Mouse (Mus musculus) retina, postnatal 1 day (tissue): ENCODE results near the gene Bard1.

Experiments
- DNase-seq: peaks from one replicate; pipeline ENCODE4 v3.0.0-alpha.2; 2012

The Bard1 gene

GRCm38 (mm10) chr1:71102344-71103173 lies at the start of gene Bard1:
Gene Bard1 (minus strand): TSS chr1:71103146.
- peak; percentile 95 for DNase-seq

GRCm38 (mm10) chr1:71127171-71127570 lies 24.2 kb upstream of the Bard1 start:
- DNase-seq = no peak

DNA sequence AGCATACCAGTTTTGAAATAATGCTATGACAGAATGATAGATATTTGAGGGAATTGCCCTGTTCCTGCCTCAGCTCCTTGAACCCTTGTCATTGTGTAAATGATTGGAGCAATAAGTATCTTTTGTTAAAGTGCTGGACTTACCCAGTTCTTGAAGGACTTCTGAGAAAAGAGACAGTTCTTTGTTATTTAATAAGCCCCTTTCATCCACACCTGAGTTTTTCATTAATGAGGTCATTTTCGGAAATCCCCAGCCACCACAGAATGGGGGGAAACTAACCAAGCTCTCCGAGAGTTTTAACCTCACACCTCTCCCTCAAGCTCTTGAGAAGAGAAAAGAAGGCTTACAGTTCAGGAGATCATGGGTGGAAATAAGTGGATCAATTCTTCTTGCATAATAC lies 15.6 kb upstream of the Bard1 start:
- no peak for DNase-seq

- no peak for DNase-seq
These were observed 14.3 kb upstream of the Bard1 start for GRCm38 (mm10) chr1:71117253-71117652.

GRCm38 (mm10) chr1:71115781-71116180 lies 12.8 kb upstream of the Bard1 start:
- DNase-seq = no peak

GRCm38 (mm10) chr1:71109858-71110257 lies 6.9 kb upstream of the Bard1 start:
- DNase-seq = no peak

DNA sequence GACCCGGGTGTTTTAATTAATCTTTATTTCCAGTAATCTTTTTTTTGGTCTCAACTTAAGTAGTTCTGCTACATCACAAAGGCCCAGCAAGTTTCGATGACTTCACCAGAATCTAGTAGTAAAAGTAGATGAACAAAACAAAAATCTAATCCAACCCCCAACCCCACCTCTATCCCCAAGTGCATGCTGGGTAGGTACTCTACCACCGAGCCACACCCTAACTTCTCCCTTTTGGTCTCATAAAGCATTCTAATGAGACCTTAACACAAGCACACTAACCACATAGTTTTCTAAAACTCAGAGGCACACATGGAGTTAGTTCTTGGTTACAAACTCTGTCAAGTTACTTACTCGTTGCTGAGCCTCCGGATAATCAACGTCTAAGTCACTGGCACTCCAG lies 3.2 kb upstream of the Bard1 start:
- no peak for DNase-seq

GRCm38 (mm10) chr1:71105724-71106123 lies 2.8 kb upstream of the Bard1 start:
- no peak for DNase-seq

DNA sequence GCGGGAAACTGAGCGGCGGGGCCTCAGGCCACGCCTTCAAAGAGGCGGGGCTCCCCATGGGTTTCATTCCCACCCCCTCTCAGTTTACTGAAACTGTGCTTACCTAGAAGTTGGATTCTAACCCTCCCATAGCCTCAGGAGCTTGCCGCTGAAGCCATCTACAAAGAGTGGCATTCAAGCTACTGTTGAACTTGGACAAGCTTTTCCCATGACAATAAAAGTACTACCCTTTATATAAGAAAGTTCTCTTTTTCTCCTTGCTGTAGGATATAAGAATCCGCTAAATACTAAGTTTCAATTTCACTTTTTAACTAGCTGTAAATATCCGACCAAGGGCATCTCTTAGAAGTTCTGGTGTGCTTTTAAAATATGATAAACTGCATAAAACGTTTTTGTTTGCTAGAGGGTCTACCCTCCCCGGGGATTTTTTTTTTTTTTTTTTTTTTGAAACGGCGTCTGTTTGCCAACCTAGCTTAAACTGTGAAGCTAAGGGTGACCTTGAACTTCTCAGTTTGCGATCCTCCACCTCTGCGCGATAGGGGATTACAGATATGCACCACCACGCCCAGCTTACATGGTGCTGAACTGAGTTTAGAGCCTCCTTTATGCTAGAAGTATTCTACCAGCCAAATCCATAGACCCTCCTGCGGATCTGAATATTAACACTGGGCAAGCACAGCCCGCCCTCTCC lies 373 bp upstream of the Bard1 start:
- DNase-seq = no peak

DNA sequence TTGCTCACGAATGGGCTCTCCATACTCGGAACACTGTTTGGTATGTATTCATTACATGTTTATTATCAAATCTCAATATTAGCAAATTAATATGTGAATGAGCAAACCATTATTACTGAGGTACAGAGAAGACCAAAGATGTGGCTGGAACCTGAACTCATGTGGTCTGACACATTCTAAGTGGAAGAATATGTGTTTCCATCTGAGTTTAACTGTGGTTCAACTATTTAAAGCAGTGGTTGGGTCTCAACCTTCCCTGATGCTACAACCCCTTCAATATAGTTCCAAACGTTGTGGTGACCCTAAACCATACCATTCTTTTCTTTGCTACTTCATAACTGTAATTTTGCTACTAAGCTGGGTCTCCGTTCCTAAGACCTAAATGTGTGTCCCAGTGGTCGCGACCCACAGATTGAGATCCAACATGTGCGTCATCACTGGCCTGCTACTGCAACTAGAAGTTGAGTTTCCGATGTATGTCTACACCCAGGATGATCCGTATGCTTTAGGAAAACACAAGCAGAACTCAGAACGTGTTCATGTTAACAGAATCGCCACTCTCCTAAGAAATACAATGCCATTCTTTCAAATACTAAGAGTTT lies 1.5 kb downstream of the Bard1 start:
- DNase-seq = no peak

DNA sequence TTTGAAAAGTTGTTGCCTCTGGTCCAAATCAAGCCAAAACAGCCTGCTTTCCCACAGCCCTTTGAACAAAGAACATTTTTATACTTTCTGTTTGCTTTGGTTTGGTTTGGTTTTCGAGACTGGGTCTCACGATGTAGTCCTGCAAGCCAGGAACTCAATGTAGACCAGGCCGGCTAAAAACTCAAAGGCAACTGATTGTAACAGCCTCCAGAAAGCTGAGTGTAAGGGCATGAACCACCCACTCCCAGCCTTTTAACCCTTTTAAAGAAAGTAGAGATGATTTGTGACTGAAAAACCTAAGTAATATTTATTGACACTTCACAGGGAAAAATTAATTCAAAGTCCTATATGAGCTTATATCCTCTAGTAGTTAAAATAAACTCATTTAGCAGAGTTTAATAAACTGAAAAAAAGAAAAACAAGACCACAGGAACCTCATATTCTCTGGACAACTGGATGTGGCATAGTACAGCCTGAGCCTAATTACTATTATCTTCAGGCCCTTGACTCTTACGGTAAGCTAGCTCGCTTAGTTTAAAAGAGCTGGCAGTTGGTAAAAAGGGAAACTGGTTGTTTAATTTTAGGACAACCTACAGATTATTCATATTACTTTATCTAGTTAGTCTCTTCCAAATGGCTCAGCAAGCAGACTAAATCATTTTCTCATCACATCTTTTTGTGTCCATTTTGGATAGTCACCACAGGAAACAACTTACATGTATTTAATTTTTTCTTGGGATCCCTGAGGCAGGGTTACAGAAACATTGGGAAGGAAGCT lies 2.2 kb downstream of the Bard1 start:
- DNase-seq = no peak

GRCm38 (mm10) chr1:71099945-71100515 lies 2.9 kb downstream of the Bard1 start:
- peak; percentile 83 for DNase-seq

DNA sequence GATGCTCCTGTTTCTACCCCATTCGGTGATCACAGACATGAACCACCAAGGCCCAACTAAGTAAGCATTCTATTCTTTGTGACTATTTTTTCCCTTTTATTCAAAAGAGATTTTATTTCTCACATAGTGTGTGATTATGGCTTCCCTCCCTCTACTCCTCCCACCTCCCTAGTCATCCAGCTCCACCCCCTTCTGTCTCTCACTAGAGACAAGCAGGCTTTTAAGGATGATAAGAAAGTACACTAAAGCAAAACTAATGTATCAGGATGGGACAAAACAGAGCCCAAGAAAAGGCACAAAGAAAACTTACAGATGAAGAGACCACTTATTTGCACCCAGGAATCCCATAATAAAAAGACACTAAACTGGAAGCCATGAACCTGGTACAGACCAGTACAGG lies 6.9 kb downstream of the Bard1 start:
- DNase-seq = no peak

GRCm38 (mm10) chr1:71095211-71095805 lies 7.6 kb downstream of the Bard1 start:
- DNase-seq = no peak

DNA sequence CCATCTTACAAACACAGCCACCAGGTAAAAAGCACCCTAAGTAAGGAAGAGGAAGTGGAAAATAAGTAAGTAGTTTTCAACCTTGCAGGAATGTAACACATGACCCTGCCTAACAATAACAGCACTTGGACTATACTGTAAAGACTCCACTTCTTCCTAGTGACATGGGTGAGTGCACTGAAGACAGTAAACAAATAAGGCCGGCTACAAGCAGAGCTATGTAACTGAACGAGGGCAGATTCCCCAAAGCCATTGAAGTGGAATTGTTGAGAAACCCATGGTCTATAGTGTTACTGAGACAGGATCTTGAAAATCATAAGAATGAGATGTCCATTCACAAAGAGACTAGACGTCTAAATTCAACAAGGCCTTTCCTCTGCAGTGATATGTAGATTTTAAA lies 27.3 kb downstream of the Bard1 start:
- DNase-seq = no peak

GRCm38 (mm10) chr1:71070771-71071170 lies 32.2 kb downstream of the Bard1 start:
- no peak for DNase-seq

DNA sequence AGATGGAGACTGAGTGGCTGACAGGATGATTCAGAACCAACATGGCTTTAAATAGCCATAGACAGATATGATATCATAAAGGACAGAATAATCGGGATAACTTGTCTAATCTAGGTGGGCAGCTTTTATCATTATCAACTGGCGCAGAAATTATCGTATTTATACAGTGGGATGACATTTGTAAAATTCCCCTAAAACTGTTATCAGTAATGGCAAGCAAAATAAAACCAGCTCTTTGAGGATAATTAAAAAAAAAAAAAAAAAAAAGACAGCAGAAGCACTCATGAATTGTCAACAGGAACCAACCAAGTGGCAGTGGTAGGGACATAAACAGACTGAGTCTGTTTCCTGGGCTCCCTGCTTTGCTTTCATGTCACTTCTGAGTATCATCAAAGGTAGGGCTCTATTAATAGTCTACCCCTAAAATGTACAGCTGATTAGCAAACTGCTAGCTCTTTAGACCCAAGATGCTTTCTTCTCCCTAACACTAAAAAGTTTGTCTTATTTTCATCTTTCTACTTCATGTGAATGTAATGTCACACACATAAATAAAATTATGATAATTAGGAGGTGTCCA lies 34.1 kb downstream of the Bard1 start:
- DNase-seq = peak; percentile 13

DNA sequence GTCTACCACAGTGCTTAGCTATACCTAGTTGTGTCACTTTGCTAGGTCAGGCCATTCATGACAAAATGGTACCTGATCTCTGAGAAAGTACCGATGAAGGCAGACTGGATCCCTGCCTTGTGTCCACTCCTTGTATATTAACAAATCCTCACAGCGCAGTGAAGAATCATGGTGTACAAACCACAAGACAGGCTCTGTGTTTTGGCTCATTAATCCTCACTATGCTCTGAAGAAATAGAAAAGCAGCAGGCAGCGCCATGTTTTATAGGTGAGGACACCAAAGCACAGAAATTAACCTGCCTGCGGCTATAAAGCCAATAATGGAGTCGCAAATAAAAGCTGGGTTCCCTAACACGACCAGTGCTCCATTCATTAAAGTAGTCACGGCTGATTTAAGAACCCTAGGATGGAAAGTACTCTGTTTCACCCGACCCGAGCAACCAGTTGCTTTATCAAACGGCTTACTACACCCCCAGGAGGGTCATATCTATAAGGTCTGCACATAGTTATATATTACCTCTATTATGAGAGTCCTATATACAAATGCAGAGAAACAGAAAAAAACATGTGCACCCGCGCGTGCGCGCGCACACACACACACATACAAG lies 39.0 kb downstream of the Bard1 start:
- no peak for DNase-seq

DNA sequence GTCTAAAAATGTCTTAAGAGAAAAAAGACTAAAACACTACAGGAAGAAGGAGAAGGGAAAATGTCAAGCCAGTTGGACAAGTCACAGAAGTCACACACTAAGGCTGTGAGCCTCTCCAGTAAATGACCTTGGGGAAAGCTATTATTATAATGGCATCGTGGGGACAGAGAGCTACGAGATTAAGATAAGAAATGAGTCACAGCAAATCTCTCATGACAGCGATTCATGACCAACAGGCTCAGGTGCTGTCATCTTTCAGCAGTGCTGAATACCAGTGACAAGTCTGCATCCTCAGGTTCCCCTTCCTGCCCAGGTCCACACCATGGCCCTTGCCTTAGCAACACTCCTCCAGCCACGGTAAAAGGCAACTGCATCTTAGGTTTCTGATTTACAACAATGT lies 46.8 kb downstream of the Bard1 start:
- peak; percentile 2 for DNase-seq

- DNase-seq = no peak
These were observed 47.5 kb downstream of the Bard1 start for GRCm38 (mm10) chr1:71055454-71055853.

DNA sequence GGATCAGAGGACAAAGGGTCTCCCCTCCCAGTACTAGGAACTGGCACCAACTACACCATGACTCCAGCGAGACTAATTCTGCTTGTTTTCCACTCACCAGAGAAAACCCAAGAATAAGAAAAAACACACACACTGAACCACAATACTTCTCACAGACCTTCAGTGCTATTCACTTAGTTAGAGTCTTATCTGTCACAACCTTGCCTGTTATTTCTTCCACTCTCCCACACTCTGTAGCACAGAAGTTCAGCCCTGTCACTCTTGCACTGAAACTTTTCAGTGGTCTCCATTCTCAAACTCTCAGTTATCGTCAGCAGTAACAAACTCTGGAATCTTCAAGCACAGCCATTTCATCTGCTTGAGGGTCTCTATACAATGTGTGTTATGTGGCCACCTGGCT lies 50.2 kb downstream of the Bard1 start:
- no peak for DNase-seq

DNA sequence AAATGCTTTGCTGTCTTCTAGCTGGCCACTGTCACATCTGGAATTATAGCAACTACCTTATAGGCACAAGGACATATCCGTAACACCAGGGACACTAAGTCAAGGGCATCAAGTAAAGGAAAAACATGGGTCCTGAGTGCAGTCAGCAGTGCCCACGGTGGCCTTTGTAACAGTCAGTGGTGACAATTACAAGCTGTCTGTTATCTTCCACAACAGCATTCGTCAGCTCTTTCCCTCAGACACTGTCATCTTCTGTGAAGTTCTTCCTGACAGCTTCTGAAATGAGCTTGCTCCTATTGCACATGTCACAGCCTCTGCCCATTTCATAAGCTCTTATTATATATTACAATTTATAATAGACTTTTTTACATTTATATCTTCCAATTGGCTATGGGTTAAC lies 50.7 kb downstream of the Bard1 start:
- DNase-seq = no peak
